Mouse (Mus musculus): ENCODE measurements around the gene Adam15. TPM values are rescaled to one million over a fixed set of nuclear protein-coding genes. Genes with fewer than 3 reads are reported as not detected.

The Adam15 gene
- total RNA-seq, 2 experiments from 2014 or later = 95.0 TPM

DNA sequence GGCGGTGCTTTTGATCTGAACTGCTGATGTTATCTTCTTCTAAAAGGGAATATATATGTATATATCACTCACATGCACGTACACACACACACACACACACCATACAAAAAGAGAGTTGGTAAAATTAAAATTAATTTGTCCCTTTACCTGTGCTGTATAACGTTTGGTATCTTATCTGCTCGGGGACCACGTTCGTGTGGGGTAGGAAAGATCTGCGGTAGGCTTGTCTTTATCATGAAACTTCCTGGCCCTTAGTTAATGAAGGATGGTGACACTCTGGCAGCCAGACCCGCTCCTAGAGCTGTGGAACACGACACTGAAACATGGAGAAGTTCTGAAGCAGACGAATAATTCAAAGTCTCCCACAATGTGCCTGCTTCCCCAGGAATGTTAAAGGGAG lies 57.9 kb downstream of the Adam15 start:
- intact Hi-C loops (cut with DNase I) = no loop called here
- DNase-seq (ENCODE audit: low spot score in 2 of 2) = no peak

Other genes starting within 250 kb of the Adam15 start
- not detected for gene Gm43738, start 248.9 kb downstream of the Adam15 start, total RNA-seq (2021)
- 100 to 1,000 TPM in 1 of 2 experiments, 10 to 100 TPM in 1; 97.9 to 102 TPM for gene Fdps, start 248.0 kb downstream of the Adam15 start, total RNA-seq (2021)
- gene Pklr, start 213.9 kb downstream of the Adam15 start, total RNA-seq (2021) = not detected
- gene Hcn3, start 189.8 kb downstream of the Adam15 start, total RNA-seq (2021) = 10 to 100 TPM; 20.4 to 25.1 TPM
- gene Clk2, start 185.2 kb downstream of the Adam15 start, total RNA-seq (2021) = 10 to 100 TPM; 46.7 TPM
- gene Scamp3, start 172.5 kb downstream of the Adam15 start, total RNA-seq (2021) = 10 to 100 TPM; 77.0 to 79.2 TPM
- gene Fam189b, start 166.9 kb downstream of the Adam15 start, total RNA-seq (2021) = 10 to 100 TPM; 73.5 to 77.2 TPM
- gene Gba, start 147.1 kb downstream of the Adam15 start, total RNA-seq (2021) = 10 to 100 TPM; 63.4 to 66.7 TPM
- 10 to 100 TPM; 23.5 to 27.0 TPM for gene Thbs3, start 134.8 kb downstream of the Adam15 start, total RNA-seq (2021)
- 100 to 1,000 TPM in 1 of 2 experiments, 10 to 100 TPM in 1; 96.9 to 107 TPM for gene Mtx1, start 122.9 kb downstream of the Adam15 start, total RNA-seq (2021)
- gene Muc1, start 120.9 kb downstream of the Adam15 start, total RNA-seq (2021) = 1 to 10 TPM in 1 of 2 experiments, under 1 TPM in 1; 0.42 to 1.0 TPM
- 10 to 100 TPM; 74.5 to 86.3 TPM for gene Krtcap2, start 104.0 kb downstream of the Adam15 start, total RNA-seq (2021)
- 100 to 1,000 TPM; 102 to 105 TPM for gene Trim46, start 103.7 kb downstream of the Adam15 start, total RNA-seq (2021)
- gene Dpm3, start 90.6 kb downstream of the Adam15 start, total RNA-seq (2021) = 10 to 100 TPM; 50.8 to 53.0 TPM
- gene Slc50a1, start 79.4 kb downstream of the Adam15 start, total RNA-seq (2021) = 10 to 100 TPM; 25.7 to 30.5 TPM
- 1 to 10 TPM; 4.0 to 5.9 TPM for gene Efna1, start 68.9 kb downstream of the Adam15 start, total RNA-seq (2021)
- gene Efna3, start 27.0 kb downstream of the Adam15 start, total RNA-seq (2021) = 10 to 100 TPM; 48.5 to 49.6 TPM
- gene Efna4, start 12.0 kb downstream of the Adam15 start, total RNA-seq (2021) = under 1 TPM; 0.29 to 0.61 TPM
- gene Dcst2, start 12.0 kb upstream of the Adam15 start, total RNA-seq (2021) = under 1 TPM; 0.34 to 0.35 TPM
- under 1 TPM in 1 of 2 experiments, not detected in 1; 0.23 TPM for gene Dcst1, start 15.3 kb upstream of the Adam15 start, total RNA-seq (2021)
- 1 to 10 TPM; 8.0 to 9.1 TPM for gene Zbtb7b, start 44.8 kb upstream of the Adam15 start, total RNA-seq (2021)
- 1 to 10 TPM; 1.6 to 4.0 TPM for gene Lenep, start 52.8 kb upstream of the Adam15 start, total RNA-seq (2021)
- 10 to 100 TPM; 30.6 to 31.4 TPM for gene Flad1, start 61.9 kb upstream of the Adam15 start, total RNA-seq (2021)
- 1 to 10 TPM; 3.5 to 4.0 TPM for gene Cks1b, start 68.4 kb upstream of the Adam15 start, total RNA-seq (2021)
- 10 to 100 TPM; 12.6 to 14.5 TPM for gene Shc1, start 68.4 kb upstream of the Adam15 start, total RNA-seq (2021)
- gene Pygo2, start 80.2 kb upstream of the Adam15 start, total RNA-seq (2021) = 10 to 100 TPM; 52.7 to 60.6 TPM
- 10 to 100 TPM; 39.5 to 40.3 TPM for gene Pbxip1, start 86.7 kb upstream of the Adam15 start, total RNA-seq (2021)
- gene Pmvk, start 104.5 kb upstream of the Adam15 start, total RNA-seq (2021) = 10 to 100 TPM; 33.6 to 36.8 TPM
- 10 to 100 TPM; 21.7 to 22.3 TPM for gene Kcnn3, start 170.2 kb upstream of the Adam15 start, total RNA-seq (2021)

Measured in left cerebral cortex, postnatal 14 days (tissue).